Mouse (Mus musculus) megakaryocyte, embryonic 14.5 days (primary cell): ENCODE measurements at regions not wholly inside any gene's neighbourhood (a gene's known extent, or its start where the extent isn't known, plus 50 kb on each side); places are given as distances from the start of the nearest gene placed in this dataset.
A peak's percentile ranks its signal among the peaks of the same experiment; 100 is the strongest.

ENCODE experiments used
- H3K27me3 ChIP-seq: replicated peaks from 2 replicates; pipeline ENCODE3; 2012; ENCODE audit warnings: inconsistent platforms
- H3K36me3 ChIP-seq: replicated peaks from 2 replicates; pipeline ENCODE3; 2012; ENCODE audit warnings: low read length, inconsistent platforms, mixed read lengths
- H3K4me1 ChIP-seq: 2 replicates; pipeline ENCODE4 v1.6.1; 2012; ENCODE audit warnings: inconsistent platforms
- H3K4me3 ChIP-seq: replicated peaks from 2 replicates; pipeline ENCODE3; 2012; ENCODE audit warnings: moderate library complexity, mild to moderate bottlenecking, inconsistent platforms
- H3K9me3 ChIP-seq: 2 replicates; pipeline ENCODE4 v1.6.1; 2012; ENCODE audit warnings: inconsistent platforms
- FLI1 ChIP-seq: IDR thresholded peaks from 2 replicates; pipeline ENCODE4 v1.6.1; 2012; ENCODE audit warnings: low read length, inconsistent platforms, mixed read lengths
- GATA1 ChIP-seq: IDR thresholded peaks from 3 replicates; pipeline ENCODE4 v1.6.1; 2012; ENCODE audit warnings: mixed read lengths, low read length, inconsistent platforms, borderline replicate concordance

- H3K4me3 ChIP-seq: no peak overlapping the region
- H3K36me3 ChIP-seq: no peaks in the 10 kb centered on the region
- H3K9me3 ChIP-seq: 0 out of 2 replicates have a peak, but pooled peaks cover 4% of the 10 kb centered on the region
- no peaks in the 10 kb centered on the region for H3K27me3 ChIP-seq
- H3K4me1 ChIP-seq: no peaks in the 10 kb centered on the region
- TF ChIP-seq GATA1: no peak
- TF ChIP-seq FLI1: no peak
Observed at GRCm38 (mm10) chr2:50737706-50738105, 411.2 kb downstream of the Rnd3 start.

GRCm38 (mm10) chr2:50735029-50735428 is 413.9 kb downstream of the Rnd3 start:
- Histone ChIP-seq H3K9me3 (0 out of 2 replicates have a peak, but pooled peaks cover 4% of the 10 kb centered on the region), H3K4me1 (no peaks in the 10 kb centered on the region), H3K4me3 (no peak overlapping the region), H3K27me3 (no peaks in the 10 kb centered on the region), H3K36me3 (no peaks in the 10 kb centered on the region)
- TF ChIP-seq FLI1 (no peak), GATA1 (no peak)

- no peaks in the 10 kb centered on the region for H3K27me3 ChIP-seq
- H3K4me1 ChIP-seq: no peaks in the 10 kb centered on the region
- H3K9me3 ChIP-seq: no peaks in the 10 kb centered on the region
- H3K4me3 ChIP-seq: no peak overlapping the region
- TF ChIP-seq FLI1 (no peak), GATA1 (no peak)
- no peaks in the 10 kb centered on the region for H3K36me3 ChIP-seq
Observed at GRCm38 (mm10) chr2:50706652-50707051, 410.1 kb upstream of the Mmadhc start.

- no peaks in the 10 kb centered on the region for H3K27me3 ChIP-seq
- no peak for TF ChIP-seq GATA1
- H3K9me3 ChIP-seq: no peaks in the 10 kb centered on the region; the same call in 1 of the 2 replicates
- no peak overlapping the region for H3K4me3 ChIP-seq
- H3K36me3 ChIP-seq: no peaks in the 10 kb centered on the region
- no peaks in the 10 kb centered on the region for H3K4me1 ChIP-seq
Observed at GRCm38 (mm10) chr2:50704297-50704696, 407.7 kb upstream of the Mmadhc start.

GRCm38 (mm10) chr2:50702584-50703450 is 406.2 kb upstream of the Mmadhc start:
- Histone ChIP-seq H3K4me3 (no peak overlapping the region), H3K9me3 (no peaks in the 10 kb centered on the region; the same call in 1 of the 2 replicates), H3K36me3 (no peaks in the 10 kb centered on the region), H3K4me1 (no peaks in the 10 kb centered on the region), H3K27me3 (no peaks in the 10 kb centered on the region)
- TF ChIP-seq GATA1 (no peak), FLI1 (no peak)

- no peak for TF ChIP-seq FLI1
- TF ChIP-seq GATA1: no peak
- peaks cover 3% of the 10 kb centered on the region; the same call in 1 of the 2 replicates for H3K4me1 ChIP-seq
- no peaks in the 10 kb centered on the region for H3K27me3 ChIP-seq
- no peak overlapping the region for H3K4me3 ChIP-seq
- H3K9me3 ChIP-seq: no peaks in the 10 kb centered on the region; the same call in 1 of the 2 replicates
- no peaks in the 10 kb centered on the region for H3K36me3 ChIP-seq
Observed at GRCm38 (mm10) chr2:50698841-50699240, 402.2 kb upstream of the Mmadhc start.

- H3K4me3 ChIP-seq: no peak overlapping the region
- TF ChIP-seq FLI1 (no peak), GATA1 (no peak)
- H3K27me3 ChIP-seq: no peaks in the 10 kb centered on the region
Observed at GRCm38 (mm10) chr2:50696575-50696974, 400.0 kb upstream of the Mmadhc start.

GRCm38 (mm10) chr2:50694849-50695248 is 398.2 kb upstream of the Mmadhc start:
- Histone ChIP-seq H3K9me3 (no peaks in the 10 kb centered on the region; the same call in 1 of the 2 replicates), H3K4me1 (peaks cover 3% of the 10 kb centered on the region; the same call in 1 of the 2 replicates), H3K27me3 (no peaks in the 10 kb centered on the region), H3K36me3 (no peaks in the 10 kb centered on the region), H3K4me3 (peak overlapping the region; percentile 1)
- TF ChIP-seq FLI1: no peak

More at GRCm38 (mm10) chr2:50696575-50696974, 400.0 kb upstream of the Mmadhc start:
- Histone ChIP-seq H3K36me3 (no peaks in the 10 kb centered on the region), H3K9me3 (no peaks in the 10 kb centered on the region; the same call in 1 of the 2 replicates), H3K4me1 (peaks cover 3% of the 10 kb centered on the region; the same call in 1 of the 2 replicates)

GRCm38 (mm10) chr2:50693784-50694350 is 397.3 kb upstream of the Mmadhc start:
- Histone ChIP-seq H3K9me3 (no peaks in the 10 kb centered on the region), H3K4me1 (peaks cover 3% of the 10 kb centered on the region; the same call in 1 of the 2 replicates), H3K36me3 (no peaks in the 10 kb centered on the region), H3K4me3 (no peak overlapping the region), H3K27me3 (no peaks in the 10 kb centered on the region)
- TF ChIP-seq FLI1 (no peak), GATA1 (no peak)
